Mouse (Mus musculus): Measurements from ENCODE around the gene Plk5. TPM values are rescaled to one million over a fixed set of nuclear protein-coding genes. Genes with fewer than 3 reads are reported as not detected.

Gene Plk5
- total and polyA plus RNA-seq, 3 experiments: 0.19 TPM; not detected in 1

- TF ChIP-seq USF2 (IDR thresholded peaks at IDR 0.05; ENCODE audit: borderline replicate concordance in 1 of 2, insufficient read depth in 1 of 2, low read depth in 1 of 2, low read length in 2 of 2): no peak
- no peak for TF ChIP-seq RAD21 (IDR thresholded peaks at IDR 0.05; ENCODE audit: low read depth, low read length)
- TF ChIP-seq UBTF (IDR thresholded peaks at IDR 0.05; ENCODE audit: borderline replicate concordance, insufficient read depth, low read depth, low read length): no peak
- no peak for TF ChIP-seq MXI1 (IDR thresholded peaks at IDR 0.05; ENCODE audit: low read depth, low read length)
- TF ChIP-seq SMC3 (IDR thresholded peaks at IDR 0.05; ENCODE audit: low read depth, low read length): no peak
- no peak for TF ChIP-seq MAFK (IDR thresholded peaks at IDR 0.05; ENCODE audit: borderline replicate concordance, low read depth, low read length)
- no peak for TF ChIP-seq POLR2AphosphoS5 (IDR thresholded peaks at IDR 0.05; ENCODE audit: borderline replicate concordance, low read depth, low read length)
- TF ChIP-seq NELFE (IDR thresholded peaks at IDR 0.05; ENCODE audit: low read depth, low read length): no peak
- no peak for TF ChIP-seq JUND (IDR thresholded peaks at IDR 0.05; ENCODE audit: low read depth, low read length)
- no peak for TF ChIP-seq HCFC1 (IDR thresholded peaks at IDR 0.05; ENCODE audit: low read depth, low read length)
Measured at GRCm38 (mm10) chr10:80331636-80332524, 24.4 kb upstream of the Plk5 start (continued).

- Histone ChIP-seq H3K27me3 (ENCODE audit: control insufficient read depth in 1 of 2, insufficient read depth in 2 of 2, low read length in 2 of 2) (no peaks in the 10 kb centered on the region), H3K79me2 (ENCODE audit: control insufficient read depth, insufficient read depth, low read length, poor library complexity) (peaks cover 2% of the 10 kb centered on the region; the same call in 1 of the 2 replicates), H3K9me3 (replicated peaks; ENCODE audit: insufficient read depth, low read length) (no peaks in the 10 kb centered on the region), H3K4me3 (ENCODE audit: control insufficient read depth in 1 of 2, insufficient read depth in 1 of 2, low read depth in 2 of 2, low read length in 2 of 2) (no peak overlapping the region), H3K9ac (ENCODE audit: control insufficient read depth, low read depth, low read length, poor library complexity, severe bottlenecking) (no peak overlapping the region), H3K27ac (ENCODE audit: control insufficient read depth, low read depth, low read length) (0 out of 2 replicates have a peak overlapping the region, but pooled peaks have one; percentile 4), H3K4me1 (ENCODE audit: control insufficient read depth in 1 of 2, insufficient read depth in 2 of 2, low read length in 2 of 2) (peaks cover 14 to 25% of the 10 kb centered on the region in 2 experiments), H3K36me3 (ENCODE audit: control insufficient read depth in 1 of 2, insufficient read depth in 2 of 2, low read length in 2 of 2) (peaks cover 0 to 22% of the 10 kb centered on the region in 2 experiments; a peak in 3 of 4 replicates)
- no peak for TF ChIP-seq ZC3H11A (IDR thresholded peaks at IDR 0.05; ENCODE audit: low read depth, low read length)
- no peak for TF ChIP-seq USF1 (IDR thresholded peaks at IDR 0.05; ENCODE audit: low read depth, low read length)
- no peak for TF ChIP-seq HCFC1 (IDR thresholded peaks at IDR 0.05; ENCODE audit: low read depth, low read length)
- DNase-seq (ENCODE audit: low read depth, low spot score): no peak
Measured at GRCm38 (mm10) chr10:80332525-80332989, 23.7 kb upstream of the Plk5 start.

- Histone ChIP-seq H3K9ac (ENCODE audit: control insufficient read depth, low read depth, low read length, poor library complexity, severe bottlenecking) (no peak overlapping the region), H3K4me1 (ENCODE audit: control insufficient read depth in 1 of 2, insufficient read depth in 2 of 2, low read length in 2 of 2) (peaks cover 8 to 18% of the 10 kb centered on the region in 2 experiments), H3K36me3 (ENCODE audit: control insufficient read depth in 1 of 2, insufficient read depth in 2 of 2, low read length in 2 of 2) (peaks cover 0 to 12% of the 10 kb centered on the region in 2 experiments; a peak in 3 of 4 replicates), H3K27ac (ENCODE audit: control insufficient read depth, low read depth, low read length) (no peak overlapping the region), H3K27me3 (ENCODE audit: control insufficient read depth in 1 of 2, insufficient read depth in 2 of 2, low read length in 2 of 2) (no peaks in the 10 kb centered on the region), H3K4me3 (ENCODE audit: control insufficient read depth in 1 of 2, insufficient read depth in 1 of 2, low read depth in 2 of 2, low read length in 2 of 2) (no peak overlapping the region), H3K9me3 (replicated peaks; ENCODE audit: insufficient read depth, low read length) (no peaks in the 10 kb centered on the region), H3K79me2 (ENCODE audit: control insufficient read depth, insufficient read depth, low read length, poor library complexity) (no peaks in the 10 kb centered on the region)
- DNase-seq (ENCODE audit: low read depth, low spot score): no peak
- no peak for TF ChIP-seq MEF2A (IDR thresholded peaks at IDR 0.05; ENCODE audit: extremely low read depth, insufficient replicate concordance, low read depth, low read length, poor library complexity, severe bottlenecking)
- TF ChIP-seq POLR2AphosphoS2 (IDR thresholded peaks at IDR 0.05; ENCODE audit: low read length): no peak
- TF ChIP-seq MAZ (IDR thresholded peaks at IDR 0.05; ENCODE audit: low read depth, low read length): no peak
- no peak for TF ChIP-seq MYB (IDR thresholded peaks at IDR 0.05; ENCODE audit: low read depth, low read length)
- no peak for TF ChIP-seq NELFE (IDR thresholded peaks at IDR 0.05; ENCODE audit: low read depth, low read length)
- no peak for TF ChIP-seq ETS1 (IDR thresholded peaks at IDR 0.05; ENCODE audit: low read depth, low read length)
- TF ChIP-seq TAL1 (IDR thresholded peaks at IDR 0.05; ENCODE audit: low read length): no peak
- no peak for TF ChIP-seq USF1 (IDR thresholded peaks at IDR 0.05; ENCODE audit: low read depth, low read length)
- no peak for TF ChIP-seq ELF1 (IDR thresholded peaks at IDR 0.05; ENCODE audit: low read depth, low read length)
- no peak for TF ChIP-seq MYC (IDR thresholded peaks at IDR 0.05; ENCODE audit: low read depth, low read length)
Measured at GRCm38 (mm10) chr10:80336263-80336662, 20.0 kb upstream of the Plk5 start.
